Mouse (Mus musculus) lung, postnatal 4 days (tissue): ENCODE measurements around the gene Ugt2b5.
"Not testable (repeated sequence)": the region's sequence is repeated elsewhere in the genome, so short reads cannot be mapped to it uniquely, and the experiment has no call there.

Experiments
- DNase-seq, 2 experiments: peaks; one replicate each; pipeline ENCODE4 v3.0.0; 2021

The Ugt2b5 gene

GRCm38 (mm10) chr5:87140196-87140595, at the start of gene Ugt2b5:
TSS of gene Ugt2b5 (minus strand) at chr5:87140318.
- DNase-seq = not testable (repeated sequence)

- not testable (repeated sequence) for DNase-seq
These were observed 35.7 kb upstream of the Ugt2b5 start for GRCm38 (mm10) chr5:87175780-87176179.

DNA sequence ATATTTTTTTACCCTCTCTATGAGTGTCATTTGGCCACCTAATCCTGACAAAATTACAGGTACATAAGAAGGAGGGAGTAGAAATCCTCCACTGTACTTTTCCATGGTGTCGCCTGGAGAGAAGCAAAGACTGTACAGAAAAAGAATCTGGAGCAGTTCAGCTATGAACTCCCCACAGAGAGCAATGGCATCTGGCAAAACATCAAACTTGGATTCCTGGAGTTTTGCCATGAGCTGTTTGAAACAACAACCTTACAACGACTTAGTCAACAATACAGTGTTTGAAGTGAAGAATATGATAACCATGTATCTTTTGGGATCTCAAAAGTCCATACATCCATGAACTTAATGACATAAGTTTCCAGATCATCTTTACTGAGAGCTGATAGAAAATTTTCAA, 34.6 kb upstream of the Ugt2b5 start:
- no peak for DNase-seq

DNA sequence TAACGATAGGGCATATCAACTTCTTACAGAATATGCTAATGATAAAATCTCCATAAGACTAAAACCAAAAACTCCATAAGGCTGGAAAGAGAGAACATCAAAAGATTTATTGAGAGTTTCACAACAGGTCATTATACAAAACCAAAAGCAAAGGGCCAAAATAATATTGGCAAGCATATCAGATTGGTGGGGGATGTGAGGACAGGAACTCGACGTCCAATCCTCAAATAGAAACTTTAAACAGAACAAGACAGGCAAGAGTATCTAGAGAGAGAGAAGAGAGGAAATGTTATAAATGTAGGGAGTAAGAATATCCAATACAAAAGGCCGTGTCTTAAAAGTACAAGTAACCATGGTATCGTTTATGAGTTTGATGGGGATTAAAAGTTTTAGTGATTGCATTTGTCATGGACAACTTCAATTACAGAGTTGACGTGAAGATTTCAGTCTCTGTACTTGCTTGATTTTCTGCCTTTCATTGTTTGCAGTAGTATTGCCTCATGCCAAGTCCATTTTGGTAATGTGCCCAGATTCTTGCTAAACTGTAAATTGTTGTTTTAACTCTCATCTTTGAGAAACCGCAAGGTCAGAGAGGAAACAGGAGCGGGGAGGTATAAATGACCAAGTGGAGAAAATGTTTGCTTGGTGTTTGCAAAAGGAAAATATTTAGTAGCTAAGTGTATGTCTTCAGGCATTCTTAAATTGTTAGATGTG, 7.8 kb upstream of the Ugt2b5 start:
- peak in 1 of 2 experiments; percentile 22 for DNase-seq

DNA sequence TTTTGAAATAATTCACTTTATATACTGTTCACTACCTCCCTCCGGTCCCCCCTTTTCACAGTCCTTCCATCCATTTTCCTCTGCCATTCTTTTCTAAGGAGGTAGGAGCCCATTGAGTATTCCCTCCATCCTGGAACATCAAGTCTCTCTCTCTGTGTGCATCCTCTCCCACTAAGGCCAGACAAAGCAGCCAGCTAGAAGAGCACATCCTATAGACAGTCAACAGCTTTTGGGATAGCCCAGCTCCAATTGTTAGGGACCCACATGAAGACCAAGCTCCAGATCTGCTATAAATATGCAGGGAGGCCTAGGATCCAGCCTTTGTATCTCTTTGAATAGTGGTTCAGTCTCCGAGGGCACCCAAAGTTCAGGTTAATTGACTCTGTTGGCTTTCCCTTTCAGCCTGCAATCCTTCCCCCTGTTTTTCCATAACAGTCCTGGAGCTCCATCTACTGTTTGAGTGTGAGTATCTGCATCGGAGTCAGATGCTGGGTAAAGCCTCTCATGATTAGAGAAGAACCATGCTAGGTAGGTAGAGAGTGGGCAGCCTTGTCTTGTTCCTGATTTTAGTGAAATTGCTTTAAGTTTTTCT, 2.8 kb upstream of the Ugt2b5 start:
- peak in 1 of 2 experiments; percentile 5 for DNase-seq

DNA sequence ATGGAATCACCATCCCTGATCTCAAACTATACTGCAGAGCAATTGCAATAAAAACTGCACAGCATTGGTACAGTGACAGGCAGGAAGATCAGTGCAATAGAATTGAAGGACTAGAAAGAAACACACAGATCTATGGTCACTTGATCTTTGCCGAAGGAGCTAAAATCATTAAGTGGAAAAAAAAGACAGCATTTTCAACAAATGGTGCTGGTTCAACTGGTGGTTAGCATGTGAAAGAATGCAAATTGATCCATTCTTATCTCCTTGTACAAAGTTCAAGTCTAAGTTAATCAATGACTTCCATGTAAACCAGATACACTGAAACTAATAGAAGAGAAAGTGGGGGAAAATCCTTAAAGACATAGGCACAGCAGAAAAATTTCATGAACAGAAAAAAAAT, 36.4 kb downstream of the Ugt2b5 start:
- not testable (repeated sequence) for DNase-seq

DNA sequence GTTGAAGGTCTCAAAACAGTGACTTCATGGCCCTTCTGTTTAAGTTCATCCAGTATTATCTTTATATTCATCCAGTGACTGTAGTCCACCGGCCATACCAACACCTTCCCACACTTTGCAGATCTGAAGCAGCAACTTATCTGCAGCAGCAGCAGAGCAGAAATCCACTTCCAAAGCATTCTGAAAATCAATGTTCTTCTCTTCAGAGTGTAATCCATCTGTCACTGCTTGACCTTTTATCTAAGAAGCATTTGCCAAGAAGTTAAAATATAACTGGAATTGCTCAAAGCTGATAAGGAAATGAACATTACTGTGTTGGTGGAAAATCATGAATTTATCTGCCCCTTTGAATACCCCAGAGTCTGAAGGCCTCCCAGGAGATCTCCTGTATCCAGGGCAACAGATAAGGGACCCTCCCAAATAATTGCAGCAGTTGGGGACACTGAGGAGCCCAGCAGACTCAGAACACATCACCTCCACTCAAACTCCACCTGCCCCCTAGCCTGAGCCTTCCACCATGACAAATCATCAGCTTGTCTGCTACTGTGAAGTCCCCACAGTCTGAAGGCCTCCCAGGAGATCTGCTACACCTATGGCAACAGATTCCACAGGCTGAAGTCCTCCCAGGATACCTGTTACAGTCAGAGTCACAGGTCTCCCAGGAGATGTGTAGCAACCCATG, 47.6 kb downstream of the Ugt2b5 start, which contains the start of gene Ugt2b36:
Gene Ugt2b36, minus strand, starts transcription at position 210 of the 682 bp plus-strand sequence.
- no peak for DNase-seq

GRCm38 (mm10) chr5:87091111-87091510, 49.0 kb downstream of the Ugt2b5 start:
- DNase-seq = no peak

GRCm38 (mm10) chr5:87089264-87089663, 50.9 kb downstream of the Ugt2b5 start:
- no peak for DNase-seq

DNA sequence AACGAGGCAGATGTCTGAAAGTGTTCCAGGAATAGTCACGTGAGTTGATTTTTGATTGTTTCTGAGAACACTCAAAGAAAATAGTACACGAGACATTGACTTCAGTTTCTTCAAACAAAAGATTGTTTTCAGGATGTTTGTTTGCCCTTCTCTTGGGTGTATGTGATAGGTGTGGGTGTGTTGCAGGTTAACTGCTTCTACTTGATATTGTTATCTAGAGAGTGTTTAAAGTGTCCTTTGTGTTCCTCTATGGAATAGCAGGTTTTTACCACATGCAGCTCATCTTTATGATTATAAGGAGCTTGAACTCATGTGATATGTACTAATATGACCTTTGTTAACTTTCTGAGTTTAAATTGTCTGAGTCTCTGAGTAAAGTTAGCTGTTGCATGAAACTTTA, 53.8 kb downstream of the Ugt2b5 start:
- no peak for DNase-seq
